In genomic region chr16:20638367-20638766, GRCm38 (mm10) we compare ENCODE assay signal across 16 mouse cellular contexts. TPM values are rescaled to one million over a fixed set of nuclear protein-coding genes. Genes with fewer than 3 reads are reported as not detected.
DNase-seq lines count a peak whose midpoint lies in the region; ATAC-seq lines count a peak whose summit lies in the region.
"Had no signal": no experiment of that assay in that cellular context is flagged by ENCODE, and none has a peak within 500 bp of the region (broad histone marks: within the 10 kb centered on the region; RNA-seq: fewer than 3 reads in every experiment).

No protein-coding gene starts in this region.

- peak overlapping the region; percentile 26 for H3K9ac ChIP-seq in forebrain, embryonic 16.5 days (replicated peaks; ENCODE audit: low read depth, low read length)
- H3K9ac ChIP-seq in neural tube, embryonic 14.5 days (replicated peaks; ENCODE audit: low read depth, low read length), result no peak overlapping the region
- H3K9ac ChIP-seq: heart, embryonic 15.5 days had no signal

- peak overlapping the region; percentile 20 for H3K27ac ChIP-seq in forebrain, embryonic 16.5 days (ENCODE audit: low read length)
- H3K27ac ChIP-seq in neural tube, embryonic 14.5 days (ENCODE audit: low read depth, low read length), result peak overlapping the region; percentile 30; the same call in 1 of the 2 replicates
- H3K27ac ChIP-seq: heart, embryonic 15.5 days had no signal

- DNase-seq in frontal cortex, postnatal 25 days (ENCODE audit: low spot score in 2 of 2), result no peak
- peak; percentile 49 for DNase-seq in layer of hippocampus, adult 9-11 months
- DNase-seq in spleen, postnatal 14 days (ENCODE audit: low spot score in 2 of 2), result no peak
- no peak for DNase-seq in embryo, embryonic 9.5 days (ENCODE audit: extremely low spot score)
- DNase-seq in kidney, postnatal 4 days, result no peak
- DNase-seq: kidney, postnatal 36 days; lung, postnatal 10 days; thymus, postnatal 4 days had no signal

- H3K27me3 ChIP-seq in forebrain, embryonic 16.5 days (replicated peaks; ENCODE audit: control insufficient read depth, insufficient read depth, low read length), result no peaks in the 10 kb centered on the region
- no peaks in the 10 kb centered on the region for H3K27me3 ChIP-seq in neural tube, embryonic 14.5 days (ENCODE audit: control insufficient read depth, insufficient read depth, low read length)

- peak overlapping the region; percentile 31 for H3K4me2 ChIP-seq in forebrain, embryonic 16.5 days (ENCODE audit: low read length)
- H3K4me2 ChIP-seq in neural tube, embryonic 14.5 days (ENCODE audit: low read depth, low read length), result no peak overlapping the region
- H3K4me2 ChIP-seq: heart, embryonic 15.5 days had no signal

- WGBS in forebrain, embryonic 16.5 days, result 37% methylated on average over 8 of the region's 8 CpGs
- WGBS in neural tube, embryonic 14.5 days, result 52% methylated on average over 8 of the region's 8 CpGs

- H3K4me3 ChIP-seq in forebrain, embryonic 16.5 days (replicated peaks; ENCODE audit: low read length), result peak overlapping the region; percentile 3; the same call in 1 of the 2 replicates
- H3K4me3 ChIP-seq in neural tube, embryonic 14.5 days (ENCODE audit: low read depth, low read length), result no peak overlapping the region
- H3K4me3 ChIP-seq: heart, embryonic 15.5 days; myocyte had no signal

- H3K36me3 ChIP-seq in forebrain, embryonic 16.5 days (ENCODE audit: control insufficient read depth, insufficient read depth), result no peaks in the 10 kb centered on the region
- H3K36me3 ChIP-seq in neural tube, embryonic 14.5 days (ENCODE audit: control insufficient read depth, insufficient read depth, low read length), result no peaks in the 10 kb centered on the region
- H3K36me3 ChIP-seq: heart, embryonic 15.5 days had no signal

- no peaks in the 10 kb centered on the region for H3K9me3 ChIP-seq in forebrain, embryonic 16.5 days (ENCODE audit: control insufficient read depth, low read length)
- H3K9me3 ChIP-seq in neural tube, embryonic 14.5 days (ENCODE audit: control insufficient read depth, low read length), result no peaks in the 10 kb centered on the region
- H3K9me3 ChIP-seq: heart, embryonic 15.5 days had no signal

- H3K4me1 ChIP-seq in forebrain, embryonic 16.5 days (replicated peaks; ENCODE audit: control insufficient read depth, insufficient read depth, low read length), result peaks cover 17% of the 10 kb centered on the region
- H3K4me1 ChIP-seq in neural tube, embryonic 14.5 days (ENCODE audit: control insufficient read depth, insufficient read depth, low read length), result no peaks in the 10 kb centered on the region
- H3K4me1 ChIP-seq: heart, embryonic 15.5 days had no signal

- ATAC-seq in frontal cortex, adult (ENCODE audit: low TSS enrichment), result peak; percentile 16; the same call in 1 of the 2 replicates
- ATAC-seq in forebrain, embryonic 16.5 days, result peak; percentile 88
- ATAC-seq in neural tube, embryonic 14.5 days (ENCODE audit: low read depth), result peak; percentile 75
- ATAC-seq: intestine, embryonic 16.5 days had no signal

RNA-seq across cellular contexts. Expression of gene Ece2, which starts 8.7 kb away (rescaled TPM):
- 12.4 and 17.0 TPM in 2 replicates for polyA plus RNA-seq in forebrain, embryonic 16.5 days (2015; fragmentation: Nextera tagmentation; extraction: Ambion mirVana)
- 14.2 and 16.4 TPM in 2 replicates for polyA plus RNA-seq in neural tube, embryonic 14.5 days (2014; fragmentation: Nextera tagmentation; extraction: Ambion mirVana)
- polyA plus RNA-seq: liver, adult 2 months had no signal

RNA-seq across cellular contexts. Expression of gene Psmd2, which starts 13.1 kb away (rescaled TPM):
- 401 and 408 TPM in 2 replicates for polyA plus RNA-seq in forebrain, embryonic 16.5 days (2015; fragmentation: Nextera tagmentation; extraction: Ambion mirVana)
- polyA plus RNA-seq in neural tube, embryonic 14.5 days (2014; fragmentation: Nextera tagmentation; extraction: Ambion mirVana), result 314 and 366 TPM in 2 replicates

RNA-seq across cellular contexts. Expression of gene Camk2n2, which starts 17.3 kb away (rescaled TPM):
- polyA plus RNA-seq in forebrain, embryonic 16.5 days (2015; fragmentation: Nextera tagmentation; extraction: Ambion mirVana), result 18.8 and 22.5 TPM in 2 replicates
- polyA plus RNA-seq in neural tube, embryonic 14.5 days (2014; fragmentation: Nextera tagmentation; extraction: Ambion mirVana), result 48.8 and 69.4 TPM in 2 replicates

RNA-seq across cellular contexts. Expression of gene Alg3, which starts 26.8 kb away (rescaled TPM):
- polyA plus RNA-seq in forebrain, embryonic 16.5 days (2015; fragmentation: Nextera tagmentation; extraction: Ambion mirVana), result 30.9 and 34.0 TPM in 2 replicates
- 43.7 and 44.6 TPM in 2 replicates for polyA plus RNA-seq in neural tube, embryonic 14.5 days (2014; fragmentation: Nextera tagmentation; extraction: Ambion mirVana)

RNA-seq across cellular contexts. Expression of gene Gm49333, which starts 27.0 kb away (rescaled TPM):
- not detected in 2 replicates for polyA plus RNA-seq in forebrain, embryonic 16.5 days (2015; fragmentation: Nextera tagmentation; extraction: Ambion mirVana)
- polyA plus RNA-seq in neural tube, embryonic 14.5 days (2014; fragmentation: Nextera tagmentation; extraction: Ambion mirVana), result not detected in 2 replicates
- polyA plus RNA-seq: heart, embryonic 15.5 days; intestine, embryonic 16.5 days; liver, adult 2 months; stomach, embryonic 14.5 days had no signal

Comparison
In these comparisons a context has a peak if more than half of its experiments do, and no peak if none do; other contexts are left out.
1. ATAC-seq: peak in every context shown above with its lines; median percentile 88 in forebrain, embryonic 16.5 days; 75 in neural tube, embryonic 14.5 days; 16 in frontal cortex, adult.